Mouse (Mus musculus) MEL (cell line): ENCODE measurements around the gene Gm11985. TPM values are rescaled to one million over a fixed set of nuclear protein-coding genes. Genes with fewer than 3 reads are reported as not detected.

Experiments used
- DNase-seq: peaks from one replicate; pipeline ENCODE4 v3.0.0; 2011; ENCODE audit warnings: low read depth, low spot score
- H3K27ac ChIP-seq: 2 replicates; pipeline ENCODE4 v1.5.1; 2012; ENCODE audit warnings: low read depth, mild to moderate bottlenecking, control low read depth, low read length, moderate library complexity; ENCODE audit not compliant: control insufficient read depth
- H3K27me3 ChIP-seq, 2 experiments: fragments of 150-350 bp in 1 of 2; sonication (generic) in 1 of 2; 2 replicates each; pipeline ENCODE4 v1.6.1; 2012; ENCODE audit warnings: low read length in 2 of 2, mild to moderate bottlenecking in 2 of 2, improper control_type of control experiment in 1 of 2, moderate library complexity in 1 of 2; ENCODE audit not compliant: insufficient read depth in 2 of 2, control insufficient read depth in 1 of 2
- H3K36me3 ChIP-seq, 2 experiments: 2 replicates each; pipeline ENCODE4 v1.6.1; 2012 to 2014; ENCODE audit warnings: low read length in 2 of 2, improper control_type of control experiment in 1 of 2, inconsistent platforms in 1 of 2, mild to moderate bottlenecking in 1 of 2; ENCODE audit not compliant: insufficient read depth in 2 of 2, control insufficient read depth in 1 of 2
- H3K4me1 ChIP-seq, 2 experiments: fragments of 150-350 bp in 1 of 2; sonication (generic) in 1 of 2; 2 replicates each; pipeline ENCODE4 v1.6.1; 2012; ENCODE audit warnings: low read length in 2 of 2, improper control_type of control experiment in 1 of 2, mild to moderate bottlenecking in 1 of 2; ENCODE audit not compliant: insufficient read depth in 2 of 2, control insufficient read depth in 1 of 2
- H3K4me3 ChIP-seq, 2 experiments: fragments of 150-350 bp in 1 of 2; sonication (generic) in 1 of 2; 2 replicates each; pipeline ENCODE4 v1.5.1; 2012; ENCODE audit warnings: low read depth in 2 of 2, low read length in 2 of 2, mild to moderate bottlenecking in 2 of 2, moderate library complexity in 2 of 2, control low read depth in 1 of 2, improper control_type of control experiment in 1 of 2; ENCODE audit not compliant: control insufficient read depth in 1 of 2, insufficient read depth in 1 of 2
- H3K79me2 ChIP-seq: 2 replicates; pipeline ENCODE4 v1.6.1; 2012; ENCODE audit warnings: mild to moderate bottlenecking, low read length, moderate library complexity; ENCODE audit not compliant: control insufficient read depth, poor library complexity, insufficient read depth
- H3K9ac ChIP-seq: 2 replicates; pipeline ENCODE4 v1.6.1; 2012; ENCODE audit warnings: low read depth, mild to moderate bottlenecking, control low read depth, low read length, moderate library complexity; ENCODE audit not compliant: control insufficient read depth, poor library complexity, severe bottlenecking
- H3K9me3 ChIP-seq: fragments of 150-350 bp; sonication (generic); replicated peaks from 2 replicates; pipeline ENCODE4 v1.6.1; 2012; ENCODE audit warnings: mild to moderate bottlenecking, low read length, improper control_type of control experiment, moderate library complexity; ENCODE audit not compliant: insufficient read depth
- BHLHE40 ChIP-seq: IDR thresholded peaks from 2 replicates; pipeline ENCODE4 v1.6.1; 2012; ENCODE audit warnings: low read depth, mild to moderate bottlenecking, inconsistent platforms, low read length, improper control_type of control experiment, borderline replicate concordance
- E2F4 ChIP-seq: IDR thresholded peaks from 2 replicates; pipeline ENCODE4 v1.6.1; 2011; ENCODE audit warnings: low read depth, low read length, improper control_type of control experiment, borderline replicate concordance
- HCFC1 ChIP-seq: IDR thresholded peaks from 2 replicates; pipeline ENCODE4 v1.6.1; 2012; ENCODE audit warnings: low read depth, mild to moderate bottlenecking, inconsistent platforms, low read length, improper control_type of control experiment, moderate library complexity
- MAFK ChIP-seq: IDR thresholded peaks from 2 replicates; pipeline ENCODE4 v1.6.1; 2011; ENCODE audit warnings: low read depth, mild to moderate bottlenecking, low read length, improper control_type of control experiment, borderline replicate concordance
- MAZ ChIP-seq: IDR thresholded peaks from 2 replicates; pipeline ENCODE4 v1.6.1; 2012; ENCODE audit warnings: low read depth, mild to moderate bottlenecking, inconsistent platforms, low read length, improper control_type of control experiment
- MEF2A ChIP-seq: IDR thresholded peaks from 2 replicates; pipeline ENCODE4 v1.6.1; 2014; ENCODE audit warnings: low read depth, mild to moderate bottlenecking, inconsistent platforms, low read length, improper control_type of control experiment; ENCODE audit not compliant: poor library complexity, insufficient replicate concordance, severe bottlenecking; ENCODE audit errors: extremely low read depth
- MXI1 ChIP-seq: IDR thresholded peaks from 2 replicates; pipeline ENCODE4 v1.6.1; 2011; ENCODE audit warnings: mild to moderate bottlenecking, low read depth, low read length, improper control_type of control experiment
- NELFE ChIP-seq: IDR thresholded peaks from 2 replicates; pipeline ENCODE4 v1.6.1; 2011; ENCODE audit warnings: low read depth, low read length, improper control_type of control experiment
- NRF1 ChIP-seq: IDR thresholded peaks from 2 replicates; pipeline ENCODE4 v1.6.1; 2014; ENCODE audit warnings: low read depth, mild to moderate bottlenecking, inconsistent platforms, low read length, improper control_type of control experiment, moderate library complexity; ENCODE audit not compliant: poor library complexity, insufficient read depth, severe bottlenecking
- POLR2AphosphoS5 ChIP-seq: IDR thresholded peaks from 2 replicates; pipeline ENCODE4 v1.6.1; 2012; ENCODE audit warnings: low read depth, borderline replicate concordance, mild to moderate bottlenecking, inconsistent platforms, low read length, moderate library complexity, mixed read lengths
- SIN3A ChIP-seq: IDR thresholded peaks from 2 replicates; pipeline ENCODE4 v1.6.1; 2012; ENCODE audit warnings: low read length, improper control_type of control experiment, inconsistent platforms
- TBP ChIP-seq: IDR thresholded peaks from 2 replicates; pipeline ENCODE4 v1.8.0; 2011; ENCODE audit warnings: low read depth, low read length, improper control_type of control experiment
- UBTF ChIP-seq: IDR thresholded peaks from 2 replicates; pipeline ENCODE4 v1.6.1; 2012; ENCODE audit warnings: low read depth, mild to moderate bottlenecking, inconsistent platforms, low read length, improper control_type of control experiment, moderate library complexity, borderline replicate concordance; ENCODE audit not compliant: insufficient read depth
- USF1 ChIP-seq: IDR thresholded peaks from 2 replicates; pipeline ENCODE4 v1.6.1; 2014; ENCODE audit warnings: low read depth, mild to moderate bottlenecking, inconsistent platforms, low read length, improper control_type of control experiment, moderate library complexity
- ZC3H11A ChIP-seq: IDR thresholded peaks from 2 replicates; pipeline ENCODE4 v1.6.1; 2012; ENCODE audit warnings: low read depth, mild to moderate bottlenecking, inconsistent platforms, low read length, improper control_type of control experiment
- ZMIZ1 ChIP-seq: IDR thresholded peaks from 2 replicates; pipeline ENCODE4 v1.6.1; 2012; ENCODE audit warnings: low read depth, mild to moderate bottlenecking, inconsistent platforms, low read length, improper control_type of control experiment, moderate library complexity
- polyA plus RNA-seq, 2 experiments: library from polyadenylated mRNA; stranded (reverse) in 1 of 2; unstranded in 1 of 2; fragments of >175 nt in 1 of 2; fragments of >200 nt in 1 of 2; gene quantifications; 2 replicates each; pipeline versions ENCODE4 v1.2.1 to v1.2.4; 2012; ENCODE audit warnings: low replicate concordance in 2 of 2, low read depth in 1 of 2; ENCODE audit not compliant: insufficient read length in 2 of 2, insufficient read depth in 1 of 2, missing spikeins in 1 of 2
- total RNA-seq: library from RNA; depleted of rRNA; stranded (reverse); fragments of 300-350 nt; gene quantifications from 2 replicates; pipeline ENCODE4 v1.2.3, GENCODE M21; 2012

Gm11985 gene
- total and polyA plus RNA-seq, 3 experiments: not detected

- Histone ChIP-seq H3K9ac (no peak overlapping the region), H3K4me3 (no peak overlapping the region), H3K27me3 (no peaks in the 10 kb centered on the region), H3K4me1 (no peaks in the 10 kb centered on the region), H3K9me3 (no peaks in the 10 kb centered on the region), H3K36me3 (no peaks in the 10 kb centered on the region), H3K27ac (no peak overlapping the region), H3K79me2 (no peaks in the 10 kb centered on the region)
- no peak for TF ChIP-seq E2F4
- no peak for TF ChIP-seq POLR2AphosphoS5
- TF ChIP-seq MAZ: no peak
- no peak for TF ChIP-seq NELFE
- no peak for TF ChIP-seq HCFC1
- no peak for TF ChIP-seq MXI1
- DNase-seq: no peak
These were observed 48.4 kb upstream of the Gm11985 start for GRCm38 (mm10) chr11:7236751-7237150.

DNA sequence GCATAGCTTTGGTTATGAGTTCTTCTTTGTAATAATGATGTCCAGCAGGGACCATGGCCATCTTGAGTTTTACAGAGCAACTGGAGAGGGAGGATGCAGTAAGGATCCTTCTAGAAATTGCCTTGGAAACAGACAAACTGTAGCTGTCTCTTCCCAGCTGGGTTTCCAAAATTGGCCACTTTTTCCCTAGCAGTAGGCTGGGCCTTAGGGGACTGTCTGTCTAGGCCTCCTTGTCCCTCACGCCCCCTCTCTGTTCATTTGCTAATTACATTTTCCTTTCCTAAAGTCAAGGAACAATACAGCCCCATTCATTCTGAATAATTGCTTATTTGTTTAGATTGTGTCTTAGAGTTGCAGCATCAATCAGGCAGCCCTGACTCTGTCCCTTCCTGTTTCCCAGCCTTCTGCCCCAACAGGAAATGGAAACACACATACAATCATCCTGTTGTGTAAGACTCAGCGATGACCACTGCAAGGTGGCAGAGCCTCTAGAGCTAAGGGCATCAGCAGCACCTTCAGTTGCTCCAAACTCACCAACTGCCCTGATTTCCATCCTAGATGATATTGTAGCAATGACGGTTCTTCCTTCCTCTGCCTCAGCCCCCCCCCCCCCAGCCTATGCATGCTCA is 46.7 kb upstream of the Gm11985 start:
- no peak overlapping the region for H3K9ac ChIP-seq
- TF ChIP-seq ZMIZ1: no peak
- no peak for TF ChIP-seq MEF2A
- TF ChIP-seq UBTF: no peak
- TF ChIP-seq NRF1: no peak
- no peak for TF ChIP-seq BHLHE40
- TF ChIP-seq USF1: no peak
- no peak for TF ChIP-seq ZC3H11A
- TF ChIP-seq, all 39 proteins: peak for 0
- DNase-seq: no peak
- Histone ChIP-seq H3K4me1 (no peaks in the 10 kb centered on the region), H3K36me3 (no peaks in the 10 kb centered on the region), H3K27ac (no peak overlapping the region), H3K4me3 (no peak overlapping the region), H3K79me2 (no peaks in the 10 kb centered on the region), H3K9me3 (no peaks in the 10 kb centered on the region), H3K27me3 (no peaks in the 10 kb centered on the region)

DNA sequence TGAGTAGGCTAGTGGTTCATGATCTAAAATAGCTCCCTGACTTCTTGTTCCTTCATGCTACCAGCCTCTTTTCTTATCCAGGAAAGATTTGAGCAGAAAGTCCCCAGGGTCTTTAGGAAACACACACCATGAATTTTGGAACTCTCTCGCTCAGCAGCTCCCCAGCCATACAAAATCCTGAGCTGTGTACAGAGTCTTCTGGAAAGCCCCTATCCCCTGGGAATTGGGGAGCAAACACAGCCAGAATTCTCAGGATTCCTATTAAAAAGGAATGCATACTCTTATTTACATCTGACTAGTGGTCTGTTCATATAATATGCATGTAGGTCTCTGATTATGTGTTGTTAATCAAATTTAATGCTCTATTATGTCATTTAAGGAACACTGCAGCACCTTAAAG is 46.1 kb upstream of the Gm11985 start:
- H3K27ac ChIP-seq: no peak overlapping the region
- no peak for DNase-seq
- no peak for TF ChIP-seq ZMIZ1
- no peak for TF ChIP-seq NRF1
- TF ChIP-seq SIN3A: no peak
- no peak for TF ChIP-seq MAFK
- no peak for TF ChIP-seq TBP
- H3K36me3 ChIP-seq: no peaks in the 10 kb centered on the region
- no peaks in the 10 kb centered on the region for H3K79me2 ChIP-seq
- H3K9me3 ChIP-seq: no peaks in the 10 kb centered on the region
- H3K27me3 ChIP-seq: no peaks in the 10 kb centered on the region
- no peaks in the 10 kb centered on the region for H3K4me1 ChIP-seq
- no peak overlapping the region for H3K4me3 ChIP-seq
- no peak overlapping the region for H3K9ac ChIP-seq
